Mouse (Mus musculus) midbrain, embryonic 11.5 days (tissue): ENCODE results near the gene Kctd14. TPM values are rescaled to one million over a fixed set of nuclear protein-coding genes. Genes with fewer than 3 reads are reported as not detected.
"Not testable (repeated sequence)": the region's sequence is repeated elsewhere in the genome, so short reads cannot be mapped to it uniquely, and the experiment has no call there.

Experiments used
- ATAC-seq: fragments of 200-750 bp; cut with Nextera tagmentation; 2 replicates; pipeline ENCODE4 v1.8.0; 2017; ENCODE audit warnings: moderate TSS enrichment, moderate library complexity; ENCODE audit not compliant: low FRiP score
- DNase-seq: peaks from one replicate; pipeline ENCODE4 v3.0.0; 2015; ENCODE audit warnings: low spot score; ENCODE audit errors: missing footprints
- H3K27ac ChIP-seq: fragments of 300-500 bp; sonication (generic); 2 replicates; pipeline ENCODE4 v1.5.1; 2014; ENCODE audit warnings: low read depth, low read length
- H3K27me3 ChIP-seq: fragments of 300-500 bp; sonication (generic); 2 replicates; pipeline ENCODE4 v1.6.1; 2014; ENCODE audit warnings: mild to moderate bottlenecking, low read length, moderate library complexity, mixed read lengths; ENCODE audit not compliant: control insufficient read depth, insufficient read depth
- H3K36me3 ChIP-seq: fragments of 300-500 bp; sonication (generic); 2 replicates; pipeline ENCODE4 v1.6.1; 2014; ENCODE audit warnings: mild to moderate bottlenecking, low read length, moderate library complexity, mixed read lengths; ENCODE audit not compliant: control insufficient read depth, insufficient read depth
- H3K4me1 ChIP-seq: fragments of 300-500 bp; sonication (generic); 2 replicates; pipeline ENCODE4 v1.6.1; 2014; ENCODE audit warnings: low read length; ENCODE audit not compliant: control insufficient read depth, insufficient read depth
- H3K4me2 ChIP-seq: fragments of 300-500 bp; sonication (generic); 2 replicates; pipeline ENCODE4 v1.6.1; 2014; ENCODE audit warnings: mild to moderate bottlenecking, moderate library complexity
- H3K4me3 ChIP-seq: fragments of 300-500 bp; sonication (generic); 2 replicates; pipeline ENCODE4 v1.5.1; 2014; ENCODE audit warnings: low read depth, low read length
- H3K9ac ChIP-seq: fragments of 300-500 bp; sonication (generic); 2 replicates; pipeline ENCODE4 v1.6.1; 2014; ENCODE audit warnings: low read length
- H3K9me3 ChIP-seq: fragments of 300-500 bp; sonication (generic); 2 replicates; pipeline ENCODE4 v1.6.1; 2016; ENCODE audit warnings: low read length; ENCODE audit not compliant: control insufficient read depth
- WGBS: fragments of 180-500 bp; shearing (Covaris S2); extraction: QIAGEN DNeasy Blood & Tissue Kit; methylation state at CpG from one replicate; pipeline ENCODE4 v1.1.7; 2014; 5-methylcytosine and 5-hydroxymethylcytosine counted together
- polyA plus RNA-seq: library from polyadenylated mRNA; unstranded; fragments of >200 nt; fragmentation: Nextera tagmentation; extraction: Ambion mirVana; gene quantifications from 2 replicates; pipeline ENCODE4 v1.2.1, GENCODE M21; 2014

Gene Kctd14
- polyA plus RNA-seq: 0.28 and 0.37 TPM in 2 replicates

DNA sequence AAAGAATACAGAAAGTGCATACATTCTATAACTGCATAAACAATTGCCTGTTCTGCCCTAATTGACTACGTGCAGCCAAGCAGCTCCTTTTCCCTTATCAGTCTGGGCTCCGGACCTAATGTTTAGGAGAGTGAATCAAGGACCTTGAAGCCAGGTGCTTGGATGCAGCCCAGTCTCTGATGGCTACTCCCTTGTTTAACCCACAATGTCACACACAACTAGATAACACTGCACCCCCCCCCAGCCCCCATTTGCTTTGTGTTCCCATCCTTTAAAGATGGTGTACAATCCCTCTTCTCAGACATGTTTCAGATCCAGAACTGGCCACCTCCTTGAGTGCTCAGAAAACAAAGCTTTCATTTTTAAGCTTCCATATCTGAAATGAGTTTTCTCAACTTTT lies at the start of gene Kctd14:
Gene Kctd14, plus strand, starts transcription at position 301 of the 400 bp plus-strand sequence.
- 83% methylated on average over 2 of the region's 2 CpGs for WGBS
- not testable (repeated sequence) for H3K36me3 ChIP-seq

DNA sequence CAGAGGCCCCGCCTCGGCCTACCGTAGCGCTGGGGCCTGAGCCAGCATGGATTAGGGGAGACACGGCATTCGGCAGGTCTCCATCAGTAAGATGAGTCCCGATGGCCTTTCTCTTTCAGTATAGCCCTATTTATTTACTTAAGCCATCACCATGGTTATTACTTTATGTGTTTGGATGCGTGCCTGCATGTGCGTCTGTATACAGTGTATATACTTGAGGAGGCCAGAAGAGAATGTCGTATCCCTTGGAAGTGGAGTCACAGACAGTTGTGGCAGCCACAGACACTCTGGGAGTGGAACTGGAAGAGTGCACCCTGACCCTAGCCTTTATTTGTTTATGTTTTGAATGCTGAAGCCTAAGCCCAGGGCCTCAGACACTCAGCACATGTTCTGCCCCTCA lies 44.0 kb upstream of the Kctd14 start:
- DNase-seq (no peak), ATAC-seq (no peak)
- no peak overlapping the region for H3K27ac ChIP-seq
- WGBS: 91% methylated on average over 10 of the region's 10 CpGs
- H3K9me3 ChIP-seq: no peaks in the 10 kb centered on the region
- no peaks in the 10 kb centered on the region for H3K4me1 ChIP-seq
- no peak overlapping the region for H3K4me3 ChIP-seq
- 0 out of 2 replicates have a peak, but pooled peaks cover 4% of the 10 kb centered on the region for H3K36me3 ChIP-seq
- H3K9ac ChIP-seq: no peak overlapping the region
- H3K4me2 ChIP-seq: no peak overlapping the region
- no peaks in the 10 kb centered on the region for H3K27me3 ChIP-seq

More for the DNA sequence above, at the start of gene Kctd14:
- not testable (repeated sequence) for H3K4me1 ChIP-seq, H3K9me3 ChIP-seq, DNase-seq, H3K4me3 ChIP-seq, H3K9ac ChIP-seq, H3K27ac ChIP-seq, ATAC-seq, H3K4me2 ChIP-seq, H3K27me3 ChIP-seq

DNA sequence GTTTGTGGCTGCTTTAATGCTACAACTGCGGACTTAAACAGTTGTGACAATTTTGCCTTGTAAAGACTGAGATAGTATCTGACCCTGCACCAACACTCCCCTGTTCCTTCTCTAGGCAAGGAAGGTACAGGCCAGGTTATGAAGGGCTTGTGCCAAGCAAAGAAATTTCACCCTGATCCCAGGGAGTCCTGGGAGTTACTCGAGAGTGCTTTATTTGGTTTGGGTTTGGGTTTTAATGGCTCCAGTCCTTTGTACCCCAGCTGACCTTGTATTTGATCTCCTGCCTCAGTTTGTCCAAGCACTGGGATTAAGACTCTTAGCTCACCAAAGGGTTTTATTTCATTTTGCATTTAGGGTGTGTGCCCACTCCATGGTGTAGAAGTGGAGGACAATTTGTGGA lies 40.0 kb upstream of the Kctd14 start:
- H3K9me3 ChIP-seq: no peaks in the 10 kb centered on the region
- H3K4me3 ChIP-seq: no peak overlapping the region
- H3K27ac ChIP-seq: no peak overlapping the region
- H3K4me1 ChIP-seq: no peaks in the 10 kb centered on the region
- H3K27me3 ChIP-seq: no peaks in the 10 kb centered on the region
- no peak for ATAC-seq
- H3K36me3 ChIP-seq: 0 out of 2 replicates have a peak, but pooled peaks cover 4% of the 10 kb centered on the region
- no peak overlapping the region for H3K9ac ChIP-seq
- 86% methylated on average over 2 of the region's 2 CpGs for WGBS
- no peak for DNase-seq
- no peak overlapping the region for H3K4me2 ChIP-seq

DNA sequence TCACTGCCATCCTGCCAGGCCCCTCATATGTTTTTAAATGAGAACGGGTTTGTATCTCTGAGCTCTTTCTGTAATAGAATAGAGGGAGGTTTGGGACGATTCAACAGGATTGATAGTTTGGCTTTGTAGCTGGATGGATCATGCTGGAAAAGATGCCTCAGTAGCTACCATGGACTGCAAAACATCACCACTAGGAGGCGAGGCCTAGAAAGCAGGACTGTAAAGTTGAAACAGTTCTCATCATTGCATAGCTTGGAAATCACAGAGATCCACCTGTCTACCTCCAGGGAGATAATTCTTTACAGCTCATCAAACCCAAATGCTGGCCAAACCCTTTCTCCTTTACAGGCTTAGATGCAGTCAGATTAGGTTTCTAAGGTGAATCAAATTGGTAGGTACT lies 39.5 kb upstream of the Kctd14 start:
- Histone ChIP-seq H3K36me3 (0 out of 2 replicates have a peak, but pooled peaks cover 4% of the 10 kb centered on the region), H3K27ac (no peak overlapping the region), H3K9me3 (no peaks in the 10 kb centered on the region), H3K4me2 (no peak overlapping the region), H3K4me1 (no peaks in the 10 kb centered on the region), H3K27me3 (no peaks in the 10 kb centered on the region), H3K4me3 (no peak overlapping the region), H3K9ac (no peak overlapping the region)
- WGBS: 84% methylated on average over 3 of the region's 3 CpGs
- no peak for ATAC-seq
- no peak for DNase-seq

DNA sequence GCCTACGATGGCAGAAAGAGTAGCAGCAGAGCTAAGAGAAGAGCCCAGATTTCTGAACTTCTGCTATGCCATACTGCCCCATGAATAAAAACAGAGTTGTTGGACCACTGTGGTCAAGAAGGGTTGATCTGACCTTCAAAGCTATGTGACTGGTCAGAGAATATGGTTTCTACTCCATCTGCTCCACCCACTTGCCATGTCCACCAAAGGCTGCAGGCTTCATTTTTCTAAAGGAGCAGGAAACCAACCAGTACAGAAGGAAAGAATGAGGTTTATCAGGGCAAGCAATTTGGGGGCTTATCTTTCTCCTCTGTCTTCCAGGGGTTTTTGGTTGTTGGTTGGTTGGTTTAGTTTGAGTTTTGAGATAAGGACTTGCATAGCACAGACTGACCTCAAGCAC lies 37.1 kb upstream of the Kctd14 start:
- no peak for ATAC-seq
- H3K27me3 ChIP-seq: no peaks in the 10 kb centered on the region
- 93% methylated on average over 1 of the region's 1 CpGs for WGBS
- no peaks in the 10 kb centered on the region for H3K9me3 ChIP-seq
- H3K4me2 ChIP-seq: no peak overlapping the region
- H3K27ac ChIP-seq: no peak overlapping the region
- H3K4me3 ChIP-seq: no peak overlapping the region
- no peaks in the 10 kb centered on the region for H3K4me1 ChIP-seq
- H3K36me3 ChIP-seq: 0 out of 2 replicates have a peak, but pooled peaks cover 4% of the 10 kb centered on the region
- DNase-seq: no peak
- no peak overlapping the region for H3K9ac ChIP-seq

DNA sequence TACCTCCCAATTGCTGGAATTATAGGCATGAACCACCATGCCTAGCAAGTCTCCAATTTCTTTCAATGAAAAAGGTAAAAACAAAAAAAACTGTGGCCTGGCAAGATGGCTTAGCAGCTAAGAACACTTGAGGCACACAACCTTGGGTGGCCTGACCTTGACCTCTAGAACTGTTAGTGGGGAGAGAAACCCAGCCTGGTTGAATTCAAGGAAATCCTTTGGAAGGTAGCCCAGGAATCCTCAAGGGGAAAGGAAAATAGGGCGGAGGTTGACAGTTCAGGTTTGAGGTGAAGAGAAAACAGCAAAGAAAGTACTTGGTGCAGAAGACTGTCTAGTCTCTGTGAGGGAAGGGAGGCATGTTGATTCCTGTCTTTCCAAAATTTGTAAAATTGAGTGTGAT lies 36.7 kb upstream of the Kctd14 start:
- H3K27ac ChIP-seq: no peak overlapping the region
- 0 out of 2 replicates have a peak, but pooled peaks cover 4% of the 10 kb centered on the region for H3K36me3 ChIP-seq
- no peak overlapping the region for H3K4me2 ChIP-seq
- WGBS: 92% methylated on average over 1 of the region's 1 CpGs
- H3K9ac ChIP-seq: no peak overlapping the region
- DNase-seq (no peak), ATAC-seq (no peak)
- no peak overlapping the region for H3K4me3 ChIP-seq
- H3K4me1 ChIP-seq: no peaks in the 10 kb centered on the region
- H3K9me3 ChIP-seq: no peaks in the 10 kb centered on the region
- no peaks in the 10 kb centered on the region for H3K27me3 ChIP-seq

DNA sequence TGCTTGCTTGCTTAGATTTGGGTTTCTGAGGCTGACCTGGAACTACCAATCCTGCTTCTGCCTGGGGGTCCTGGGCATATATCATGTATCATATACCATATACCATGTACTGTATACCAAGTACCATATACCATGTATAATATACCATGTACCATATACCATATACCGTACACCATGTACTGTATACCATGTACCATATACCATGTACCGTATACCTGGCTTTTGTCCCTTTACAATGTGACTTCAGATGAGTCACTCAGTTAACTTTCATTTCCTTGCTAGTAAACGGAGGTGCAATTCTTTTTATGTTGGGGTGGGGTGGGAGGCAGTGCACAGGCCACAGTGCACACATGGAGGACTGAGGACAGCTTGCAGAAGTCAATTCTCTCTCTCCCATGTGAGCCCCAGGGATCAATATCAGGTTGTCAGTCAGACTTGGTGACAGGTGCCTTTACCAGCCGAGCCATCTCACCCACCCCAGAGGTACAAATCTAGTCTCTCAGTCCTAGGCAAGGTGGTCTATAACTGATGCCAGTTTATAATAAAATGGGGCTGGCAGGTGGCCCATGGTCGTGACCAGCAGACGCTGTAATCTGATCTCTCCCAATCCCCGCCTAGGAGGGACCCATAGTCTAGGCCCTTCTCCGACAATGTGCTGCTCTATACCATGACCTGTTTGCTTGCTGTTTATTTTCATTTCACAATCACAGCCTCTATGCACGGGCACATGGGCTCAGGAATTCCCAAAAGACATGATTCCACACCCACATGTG lies 36.0 kb upstream of the Kctd14 start:
- DNase-seq: no peak
- Histone ChIP-seq H3K9me3 (no peaks in the 10 kb centered on the region), H3K9ac (no peak overlapping the region), H3K27ac (no peak overlapping the region), H3K4me3 (no peak overlapping the region), H3K27me3 (no peaks in the 10 kb centered on the region), H3K4me1 (no peaks in the 10 kb centered on the region), H3K4me2 (no peak overlapping the region), H3K36me3 (0 out of 2 replicates have a peak, but pooled peaks cover under 1% of the 10 kb centered on the region)
- ATAC-seq: no peak
- 70% methylated on average over 9 of the region's 9 CpGs for WGBS

DNA sequence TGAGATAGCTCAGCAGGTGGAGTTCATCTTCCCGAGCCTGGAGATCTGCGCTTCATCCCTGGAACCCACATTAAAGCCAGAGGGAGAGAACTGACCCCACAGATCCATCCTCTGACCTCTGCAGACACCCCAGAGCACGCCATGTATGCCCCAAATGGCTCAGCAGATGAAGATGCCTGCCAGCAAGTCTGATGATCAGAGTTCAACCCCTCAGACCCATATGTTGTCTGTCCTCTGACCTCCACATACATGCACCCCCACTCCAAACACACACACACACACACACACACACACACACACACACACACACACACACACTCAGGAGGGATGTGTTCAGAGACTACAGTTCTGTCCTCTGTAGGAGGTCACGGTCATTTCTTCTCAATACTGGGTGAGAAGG lies 34.6 kb upstream of the Kctd14 start:
- no peak overlapping the region for H3K9ac ChIP-seq
- 82% methylated on average over 4 of the region's 4 CpGs for WGBS
- H3K27me3 ChIP-seq: no peaks in the 10 kb centered on the region

DNA sequence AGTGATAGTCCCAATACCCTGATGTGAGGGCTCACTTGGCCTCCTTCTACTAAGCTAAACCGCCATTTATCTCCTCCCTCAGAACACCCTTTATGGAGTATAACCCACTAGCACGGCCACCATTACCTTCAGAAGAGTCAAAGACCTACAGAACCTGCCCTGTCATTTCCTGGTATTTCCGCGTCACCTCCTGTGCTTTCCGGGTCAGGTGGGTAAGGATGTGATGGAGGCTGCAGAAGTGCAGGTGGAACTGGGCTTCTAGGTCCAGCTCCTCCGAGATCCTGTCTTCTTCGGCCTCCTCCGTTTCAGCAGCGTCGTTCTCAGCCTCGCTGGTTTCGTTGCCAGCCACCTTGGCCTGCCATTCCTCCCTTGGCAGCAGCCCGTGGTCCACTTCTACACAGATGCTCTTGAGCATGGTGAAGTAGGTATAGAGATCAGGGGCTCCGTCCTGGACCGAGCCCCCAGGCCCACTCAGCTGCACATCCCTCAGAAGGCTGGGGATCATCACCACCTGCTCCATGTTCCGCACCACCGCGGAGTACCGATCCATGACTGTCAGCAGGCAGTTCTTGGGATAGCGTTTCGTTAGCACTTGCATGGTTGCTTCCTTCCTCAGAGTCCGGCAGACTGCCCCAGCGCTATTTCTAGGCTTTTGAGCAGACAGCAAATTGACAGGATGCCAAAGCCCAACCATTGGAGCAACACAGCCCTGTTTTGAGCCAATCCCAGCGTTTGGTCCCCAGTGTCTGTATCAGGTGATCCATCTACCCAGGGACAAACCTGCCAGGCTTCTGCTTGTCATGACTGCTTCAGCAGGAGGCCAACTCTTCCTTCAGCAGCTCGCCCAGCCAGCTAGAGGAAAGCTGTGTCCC lies 34.0 kb upstream of the Kctd14 start, which contains the start of gene Thrsp:
Gene Thrsp, minus strand, starts transcription at position 825 of the 872 bp plus-strand sequence.
- WGBS: 87% methylated on average over 25 of the region's 25 CpGs
- Histone ChIP-seq H3K9ac (no peak within 1 kb of the TSS), H3K9me3 (no peaks in the 10 kb centered on the region), H3K4me3 (no peak within 1 kb of the TSS), H3K27me3 (no peaks in the 10 kb centered on the region), H3K4me2 (no peak within 1 kb of the TSS), H3K4me1 (no peaks in the 10 kb centered on the region), H3K36me3 (no peaks in the 10 kb centered on the region), H3K27ac (no peak within 1 kb of the TSS)
- no peak for ATAC-seq
- DNase-seq: no peak

More for the DNA sequence above, 34.6 kb upstream of the Kctd14 start:
- Histone ChIP-seq H3K9me3 (no peaks in the 10 kb centered on the region), H3K4me3 (no peak overlapping the region), H3K27ac (no peak overlapping the region), H3K36me3 (no peaks in the 10 kb centered on the region), H3K4me2 (no peak overlapping the region), H3K4me1 (no peaks in the 10 kb centered on the region)
- ATAC-seq (no peak), DNase-seq (no peak)
